Mouse (Mus musculus): ENCODE measurements at regions not wholly inside any gene's neighbourhood (a gene's known extent, or its start where the extent isn't known, plus 50 kb on each side); places are given as distances from the start of the nearest gene placed in this dataset.

GRCm38 (mm10) chr11:64210916-64211315 lies 131.6 kb upstream of the Cox10 start:
- ATAC-seq (ENCODE audit: extremely low read depth, insufficient number of reproducible peaks, low FRiP score, poor library complexity, severe bottlenecking): no peak

GRCm38 (mm10) chr11:64208306-64208705 lies 129.0 kb upstream of the Cox10 start:
- no peak for ATAC-seq (ENCODE audit: extremely low read depth, insufficient number of reproducible peaks, low FRiP score, poor library complexity, severe bottlenecking)
- no peaks in the 10 kb centered on the region for H3K9me3 ChIP-seq (replicated peaks)
- H3K36me3 ChIP-seq (replicated peaks): no peaks in the 10 kb centered on the region
- 0 out of 2 replicates have a peak, but pooled peaks cover 3% of the 10 kb centered on the region for H3K27me3 ChIP-seq (ENCODE audit: insufficient read depth, low read length)
- H3K4me1 ChIP-seq (ENCODE audit: insufficient read depth, low read depth, low read length): no peaks in the 10 kb centered on the region
- DNase-seq (ENCODE audit: low spot score): no peak
- no peak overlapping the region for H3K4me3 ChIP-seq (ENCODE audit: low read depth, low read length)
- TF ChIP-seq GATA1 (IDR thresholded peaks at IDR 0.05; ENCODE audit: borderline replicate concordance, low read length) (no peak), GATA2 (IDR thresholded peaks at IDR 0.05; ENCODE audit: borderline replicate concordance, low read depth, low read length) (no peak), CTCF (IDR thresholded peaks at IDR 0.05; ENCODE audit: low read depth, low read length) (no peak), TAL1 (conservative IDR thresholded peaks at IDR 0.05; ENCODE audit: low read depth, low read length) (no peak), POLR2AphosphoS5 (IDR thresholded peaks at IDR 0.05; ENCODE audit: insufficient replicate concordance, low read depth, low read length) (no peak)

More at GRCm38 (mm10) chr11:64210916-64211315, 131.6 kb upstream of the Cox10 start:
- H3K4me3 ChIP-seq (ENCODE audit: low read depth, low read length): no peak overlapping the region
- DNase-seq (ENCODE audit: low spot score): no peak
- H3K9me3 ChIP-seq (replicated peaks): no peaks in the 10 kb centered on the region
- 0 out of 2 replicates have a peak, but pooled peaks cover 4% of the 10 kb centered on the region for H3K27me3 ChIP-seq (ENCODE audit: insufficient read depth, low read length)
- H3K4me1 ChIP-seq (ENCODE audit: insufficient read depth, low read depth, low read length): no peaks in the 10 kb centered on the region
- no peaks in the 10 kb centered on the region for H3K36me3 ChIP-seq (replicated peaks)
- TF ChIP-seq POLR2AphosphoS5 (IDR thresholded peaks at IDR 0.05; ENCODE audit: insufficient replicate concordance, low read depth, low read length) (no peak), GATA1 (IDR thresholded peaks at IDR 0.05; ENCODE audit: borderline replicate concordance, low read length) (no peak), GATA2 (IDR thresholded peaks at IDR 0.05; ENCODE audit: borderline replicate concordance, low read depth, low read length) (no peak), TAL1 (conservative IDR thresholded peaks at IDR 0.05; ENCODE audit: low read depth, low read length) (no peak), CTCF (IDR thresholded peaks at IDR 0.05; ENCODE audit: low read depth, low read length) (no peak)

- DNase-seq (ENCODE audit: low spot score) (no peak), ATAC-seq (ENCODE audit: extremely low read depth, insufficient number of reproducible peaks, low FRiP score, poor library complexity, severe bottlenecking) (no peak)
- no peaks in the 10 kb centered on the region for H3K4me1 ChIP-seq (ENCODE audit: insufficient read depth, low read depth, low read length)
- no peaks in the 10 kb centered on the region for H3K9me3 ChIP-seq (replicated peaks)
- no peaks in the 10 kb centered on the region for H3K36me3 ChIP-seq (replicated peaks)
- no peak overlapping the region for H3K4me3 ChIP-seq (ENCODE audit: low read depth, low read length)
- 0 out of 2 replicates have a peak, but pooled peaks cover 3% of the 10 kb centered on the region for H3K27me3 ChIP-seq (ENCODE audit: insufficient read depth, low read length)
- TF ChIP-seq POLR2AphosphoS5 (IDR thresholded peaks at IDR 0.05; ENCODE audit: insufficient replicate concordance, low read depth, low read length) (no peak), GATA1 (IDR thresholded peaks at IDR 0.05; ENCODE audit: borderline replicate concordance, low read length) (no peak), TAL1 (conservative IDR thresholded peaks at IDR 0.05; ENCODE audit: low read depth, low read length) (no peak), CTCF (IDR thresholded peaks at IDR 0.05; ENCODE audit: low read depth, low read length) (no peak), GATA2 (IDR thresholded peaks at IDR 0.05; ENCODE audit: borderline replicate concordance, low read depth, low read length) (no peak)
Observed at GRCm38 (mm10) chr11:64207358-64207864, 128.1 kb upstream of the Cox10 start.

- Histone ChIP-seq H3K4me3 (ENCODE audit: low read depth, low read length) (no peak overlapping the region), H3K9me3 (replicated peaks) (no peaks in the 10 kb centered on the region), H3K27me3 (ENCODE audit: insufficient read depth, low read length) (0 out of 2 replicates have a peak, but pooled peaks cover 1% of the 10 kb centered on the region), H3K36me3 (replicated peaks) (no peaks in the 10 kb centered on the region), H3K4me1 (ENCODE audit: insufficient read depth, low read depth, low read length) (no peaks in the 10 kb centered on the region)
- ATAC-seq (ENCODE audit: extremely low read depth, insufficient number of reproducible peaks, low FRiP score, poor library complexity, severe bottlenecking) (no peak), DNase-seq (ENCODE audit: low spot score) (no peak)
- TF ChIP-seq CTCF (IDR thresholded peaks at IDR 0.05; ENCODE audit: low read depth, low read length) (no peak), POLR2AphosphoS5 (IDR thresholded peaks at IDR 0.05; ENCODE audit: insufficient replicate concordance, low read depth, low read length) (no peak), TAL1 (conservative IDR thresholded peaks at IDR 0.05; ENCODE audit: low read depth, low read length) (no peak), GATA1 (IDR thresholded peaks at IDR 0.05; ENCODE audit: borderline replicate concordance, low read length) (no peak)
Observed at GRCm38 (mm10) chr11:64206155-64206554, 126.9 kb upstream of the Cox10 start.

- Histone ChIP-seq H3K4me1 (ENCODE audit: insufficient read depth, low read depth, low read length) (no peaks in the 10 kb centered on the region), H3K27me3 (ENCODE audit: insufficient read depth, low read length) (no peaks in the 10 kb centered on the region), H3K4me3 (ENCODE audit: low read depth, low read length) (no peak overlapping the region), H3K9me3 (replicated peaks) (no peaks in the 10 kb centered on the region), H3K36me3 (replicated peaks) (no peaks in the 10 kb centered on the region)
- DNase-seq (ENCODE audit: low spot score): no peak
- no peak for TF ChIP-seq TAL1 (conservative IDR thresholded peaks at IDR 0.05; ENCODE audit: low read depth, low read length)
- TF ChIP-seq GATA2 (IDR thresholded peaks at IDR 0.05; ENCODE audit: borderline replicate concordance, low read depth, low read length): no peak
- no peak for TF ChIP-seq GATA1 (IDR thresholded peaks at IDR 0.05; ENCODE audit: borderline replicate concordance, low read length)
- no peak for TF ChIP-seq POLR2AphosphoS5 (IDR thresholded peaks at IDR 0.05; ENCODE audit: insufficient replicate concordance, low read depth, low read length)
- no peak for TF ChIP-seq CTCF (IDR thresholded peaks at IDR 0.05; ENCODE audit: low read depth, low read length)
- ATAC-seq (ENCODE audit: extremely low read depth, insufficient number of reproducible peaks, low FRiP score, poor library complexity, severe bottlenecking): no peak
Observed at GRCm38 (mm10) chr11:64205069-64205468, 125.8 kb upstream of the Cox10 start.

- ATAC-seq (ENCODE audit: extremely low read depth, insufficient number of reproducible peaks, low FRiP score, poor library complexity, severe bottlenecking) (no peak), DNase-seq (ENCODE audit: low spot score) (no peak)
- TF ChIP-seq GATA1 (IDR thresholded peaks at IDR 0.05; ENCODE audit: borderline replicate concordance, low read length) (no peak), GATA2 (IDR thresholded peaks at IDR 0.05; ENCODE audit: borderline replicate concordance, low read depth, low read length) (no peak), POLR2AphosphoS5 (IDR thresholded peaks at IDR 0.05; ENCODE audit: insufficient replicate concordance, low read depth, low read length) (no peak), TAL1 (conservative IDR thresholded peaks at IDR 0.05; ENCODE audit: low read depth, low read length) (no peak), CTCF (IDR thresholded peaks at IDR 0.05; ENCODE audit: low read depth, low read length) (no peak)
- H3K4me3 ChIP-seq (ENCODE audit: low read depth, low read length): no peak overlapping the region
- no peaks in the 10 kb centered on the region for H3K27me3 ChIP-seq (ENCODE audit: insufficient read depth, low read length)
- no peaks in the 10 kb centered on the region for H3K36me3 ChIP-seq (replicated peaks)
- H3K9me3 ChIP-seq (replicated peaks): no peaks in the 10 kb centered on the region
- H3K4me1 ChIP-seq (ENCODE audit: insufficient read depth, low read depth, low read length): no peaks in the 10 kb centered on the region
Observed at GRCm38 (mm10) chr11:64204305-64204704, 125.0 kb upstream of the Cox10 start.

Data from G1E (cell line).